Mouse (Mus musculus): Measurements from ENCODE around the gene Aebp1.
A peak's percentile ranks its signal among the peaks of the same experiment; 100 is the strongest.

The Aebp1 gene

DNA sequence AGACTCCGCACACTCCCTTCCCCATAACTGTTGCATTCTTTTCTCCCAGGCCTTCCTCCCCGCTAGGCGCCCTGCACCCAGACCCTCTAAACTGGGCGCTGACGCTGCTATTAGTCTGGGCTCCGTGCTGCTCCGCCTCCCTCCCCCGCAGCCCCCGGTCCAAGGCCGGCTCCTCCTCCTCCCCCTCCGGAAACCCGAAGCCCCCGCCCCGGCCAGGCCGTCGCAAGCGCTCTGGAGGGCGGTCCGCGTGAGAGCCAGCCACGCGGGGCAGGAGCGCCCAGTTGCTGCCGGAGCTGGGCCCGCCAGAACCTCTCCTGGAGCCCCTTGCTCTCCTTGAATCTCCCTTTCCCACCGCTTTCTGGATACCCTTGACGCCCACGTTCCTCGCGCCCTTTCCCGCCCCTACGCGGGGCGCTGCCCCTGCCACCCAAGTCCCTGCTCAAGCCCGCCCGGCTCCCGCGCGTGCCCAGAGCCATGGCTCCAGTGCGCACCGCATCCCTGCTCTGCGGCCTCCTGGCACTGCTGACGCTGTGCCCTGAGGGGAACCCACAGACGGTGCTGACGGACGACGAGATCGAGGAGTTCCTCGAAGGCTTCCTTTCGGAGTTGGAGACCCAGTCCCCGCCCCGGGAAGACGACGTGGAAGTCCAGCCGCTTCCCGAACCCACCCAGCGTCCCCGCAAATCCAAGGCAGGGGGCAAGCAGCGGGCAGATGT is at the start of gene Aebp1:
Aebp1 (plus strand) TSS at position 270 of the 716 bp plus-strand sequence.
- ATAC-seq (ENCODE audit: low TSS enrichment), result no peak

GRCm38 (mm10) chr11:5813381-5813780 is 48.4 kb upstream of the Aebp1 start:
- ATAC-seq (ENCODE audit: low TSS enrichment), result no peak

GRCm38 (mm10) chr11:5819223-5819622 is 42.5 kb upstream of the Aebp1 start:
- ATAC-seq (ENCODE audit: low TSS enrichment), result no peak

- no peak for ATAC-seq (ENCODE audit: low TSS enrichment)
Measured at GRCm38 (mm10) chr11:5825432-5825831, 36.3 kb upstream of the Aebp1 start.

DNA sequence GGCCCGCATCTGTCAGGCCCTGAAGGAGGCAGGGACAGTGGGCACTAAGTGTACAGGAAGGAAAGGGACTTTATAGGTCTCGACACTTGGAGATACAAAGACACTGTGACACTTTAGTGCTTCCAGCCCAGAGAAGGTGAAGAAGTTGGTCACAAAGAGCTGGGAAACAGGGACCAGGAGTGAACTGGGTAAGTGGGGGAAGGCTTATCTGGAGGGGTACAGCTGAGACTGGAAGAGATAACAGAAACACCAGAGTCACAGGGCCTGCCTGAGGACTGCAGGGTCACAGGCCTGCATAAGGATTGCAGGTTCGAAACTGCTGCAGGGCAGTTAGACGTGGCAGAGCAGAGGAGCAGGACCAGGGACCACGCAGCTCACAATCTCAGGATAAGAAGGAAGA is 33.8 kb upstream of the Aebp1 start:
- no peak for ATAC-seq (ENCODE audit: low TSS enrichment)

DNA sequence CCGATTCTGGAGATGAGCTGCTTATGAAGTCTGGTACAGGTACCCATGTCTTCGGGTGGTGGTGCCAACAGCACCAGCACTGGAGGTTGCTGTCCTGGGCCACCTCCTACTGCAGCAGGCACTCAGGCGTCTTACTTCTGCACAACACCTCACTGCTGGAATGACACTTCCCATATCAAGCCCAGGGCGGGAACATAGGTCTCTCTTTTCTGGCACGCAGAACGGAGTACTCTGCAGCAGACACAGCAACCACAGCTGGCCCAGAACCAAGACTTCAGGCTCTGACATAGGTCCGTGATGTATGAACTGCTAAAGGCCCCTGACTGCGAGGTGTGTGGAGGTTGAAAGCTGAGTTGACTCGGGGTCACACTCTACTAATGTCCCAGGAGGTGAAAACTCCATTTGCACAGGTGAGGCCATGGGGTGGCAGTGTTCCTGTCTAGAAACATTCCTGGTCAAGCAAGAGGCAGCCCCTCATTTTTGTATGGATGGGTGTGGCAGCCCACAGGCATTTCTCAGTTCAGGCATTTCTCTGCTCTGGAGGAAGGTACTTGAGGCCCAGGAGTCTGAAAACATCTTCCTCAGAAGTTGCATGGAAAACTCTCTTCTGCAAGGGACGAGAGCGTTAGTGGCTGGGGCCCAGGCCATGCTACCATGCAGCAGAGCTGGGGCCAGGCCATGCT is 33.1 kb upstream of the Aebp1 start:
- ATAC-seq (ENCODE audit: low TSS enrichment), result no peak

DNA sequence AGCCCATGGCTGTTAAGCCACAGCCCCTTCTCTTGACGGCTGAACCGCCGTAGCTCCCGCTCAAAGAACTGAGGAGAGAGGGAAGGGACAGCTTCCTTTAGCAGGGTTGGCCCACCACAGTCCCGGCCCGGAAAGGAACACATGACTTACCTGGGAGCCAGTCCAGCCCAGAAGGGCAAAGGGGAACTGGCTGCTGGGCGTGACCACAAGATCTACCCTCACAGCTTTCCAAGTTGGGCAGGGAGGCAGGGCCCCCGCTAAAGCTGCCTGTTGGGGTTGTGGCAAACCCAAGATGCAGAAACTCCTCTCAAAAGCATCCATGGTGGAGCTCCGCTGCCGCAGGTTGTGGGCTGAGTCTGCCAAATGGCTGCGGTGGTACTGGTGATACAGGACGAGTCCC is 32.4 kb upstream of the Aebp1 start:
- no peak for ATAC-seq (ENCODE audit: low TSS enrichment)

DNA sequence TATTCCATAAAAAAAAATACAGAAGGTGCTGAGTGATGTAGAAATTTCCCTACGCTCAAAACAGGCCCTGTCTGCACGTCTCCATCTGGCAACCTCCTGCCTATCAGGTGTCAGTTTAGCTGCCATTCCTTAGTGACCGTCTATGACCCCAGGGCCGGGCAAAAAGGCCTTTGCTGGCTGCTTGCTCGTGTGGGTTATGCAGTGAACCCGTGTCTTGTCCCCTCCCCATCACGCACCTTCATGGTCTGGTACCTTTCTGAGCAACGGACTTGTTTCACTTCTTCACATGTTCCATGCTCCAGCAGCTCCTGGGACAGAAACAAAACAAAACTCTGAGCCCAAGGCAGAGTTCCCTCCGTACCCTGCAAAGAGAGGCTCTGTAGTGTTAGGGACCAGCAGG is 27.2 kb upstream of the Aebp1 start:
- ATAC-seq (ENCODE audit: low TSS enrichment), result no peak

- peak; percentile 38; the same call in 1 of the 2 replicates for ATAC-seq (ENCODE audit: low TSS enrichment)
Measured at GRCm38 (mm10) chr11:5835057-5835456, 26.7 kb upstream of the Aebp1 start.

GRCm38 (mm10) chr11:5836126-5836525 is 25.6 kb upstream of the Aebp1 start:
- ATAC-seq (ENCODE audit: low TSS enrichment), result no peak

DNA sequence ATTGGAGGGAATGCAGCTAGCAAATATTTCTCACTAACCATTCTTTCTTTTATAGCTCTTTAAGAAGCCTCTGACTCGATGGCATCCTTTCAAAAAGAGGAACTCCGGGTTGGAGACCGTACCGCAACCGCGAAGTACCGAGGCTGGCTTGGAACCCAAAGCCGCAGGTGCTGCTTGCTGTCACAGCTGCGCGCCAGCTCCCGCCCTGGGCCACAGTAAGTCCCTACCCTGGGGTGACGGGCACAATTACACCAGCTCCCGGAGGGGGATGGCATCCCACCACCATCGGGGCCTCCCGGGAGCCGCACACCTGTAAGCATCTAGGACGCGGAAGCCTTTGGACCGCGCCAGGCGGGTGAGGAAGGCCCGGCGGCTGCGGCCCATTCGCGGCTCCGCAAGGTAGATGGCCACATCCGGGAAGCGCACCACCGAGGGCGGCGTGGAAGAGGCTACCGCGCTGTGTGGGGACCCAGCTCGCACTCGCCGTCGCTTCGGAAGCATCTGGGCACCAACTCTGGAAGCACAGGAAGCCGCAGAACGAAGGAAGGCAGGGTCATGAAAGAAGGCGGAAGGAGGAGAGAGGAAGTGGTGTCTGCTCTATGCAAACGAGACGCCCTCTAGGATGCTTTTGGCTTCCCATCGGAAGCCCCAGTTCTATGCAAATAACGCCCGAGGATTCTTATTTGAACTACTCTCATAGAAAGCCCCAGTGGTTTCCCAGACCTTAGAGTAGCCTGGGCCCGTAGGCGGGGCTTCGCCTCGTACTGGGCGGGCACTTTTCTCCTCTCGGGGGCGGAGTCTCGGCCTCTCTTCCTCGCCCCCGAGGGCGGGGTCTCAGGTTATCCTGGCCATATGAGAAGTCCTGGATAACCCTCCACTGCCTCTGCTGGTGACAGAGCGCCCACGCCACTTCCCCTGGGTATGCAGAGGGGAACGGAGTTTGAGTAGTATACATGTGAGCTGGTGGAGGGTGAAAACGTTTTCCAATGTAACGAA is 24.2 kb upstream of the Aebp1 start, which contains the start of gene Polm:
Polm (minus strand) TSS at position 766 of the 996 bp plus-strand sequence.
- peak; percentile 82 for ATAC-seq (ENCODE audit: low TSS enrichment)

GRCm38 (mm10) chr11:5840346-5840745 is 21.4 kb upstream of the Aebp1 start:
- no peak for ATAC-seq (ENCODE audit: low TSS enrichment)

DNA sequence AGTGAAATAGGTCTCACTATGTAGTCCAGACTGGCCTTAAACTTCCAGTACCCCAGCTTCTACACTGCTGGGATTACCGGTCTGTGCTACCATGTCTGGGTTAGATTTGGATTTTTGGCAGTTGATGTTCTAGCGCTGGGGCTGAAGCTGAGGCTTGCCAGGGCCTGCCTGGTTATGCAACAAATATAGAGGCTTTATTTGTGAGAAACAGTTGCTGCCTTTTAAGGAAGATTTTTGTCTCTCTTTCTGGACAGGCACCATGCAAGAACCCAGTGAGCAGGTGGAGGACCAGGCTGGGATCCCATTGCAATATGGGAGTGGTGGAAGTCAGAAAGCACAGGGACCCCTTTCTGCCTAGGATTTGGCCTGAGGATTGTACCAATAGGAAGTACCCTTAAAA is 20.0 kb upstream of the Aebp1 start:
- no peak for ATAC-seq (ENCODE audit: low TSS enrichment)

GRCm38 (mm10) chr11:5843131-5843530 is 18.6 kb upstream of the Aebp1 start:
- ATAC-seq (ENCODE audit: low TSS enrichment), result no peak

DNA sequence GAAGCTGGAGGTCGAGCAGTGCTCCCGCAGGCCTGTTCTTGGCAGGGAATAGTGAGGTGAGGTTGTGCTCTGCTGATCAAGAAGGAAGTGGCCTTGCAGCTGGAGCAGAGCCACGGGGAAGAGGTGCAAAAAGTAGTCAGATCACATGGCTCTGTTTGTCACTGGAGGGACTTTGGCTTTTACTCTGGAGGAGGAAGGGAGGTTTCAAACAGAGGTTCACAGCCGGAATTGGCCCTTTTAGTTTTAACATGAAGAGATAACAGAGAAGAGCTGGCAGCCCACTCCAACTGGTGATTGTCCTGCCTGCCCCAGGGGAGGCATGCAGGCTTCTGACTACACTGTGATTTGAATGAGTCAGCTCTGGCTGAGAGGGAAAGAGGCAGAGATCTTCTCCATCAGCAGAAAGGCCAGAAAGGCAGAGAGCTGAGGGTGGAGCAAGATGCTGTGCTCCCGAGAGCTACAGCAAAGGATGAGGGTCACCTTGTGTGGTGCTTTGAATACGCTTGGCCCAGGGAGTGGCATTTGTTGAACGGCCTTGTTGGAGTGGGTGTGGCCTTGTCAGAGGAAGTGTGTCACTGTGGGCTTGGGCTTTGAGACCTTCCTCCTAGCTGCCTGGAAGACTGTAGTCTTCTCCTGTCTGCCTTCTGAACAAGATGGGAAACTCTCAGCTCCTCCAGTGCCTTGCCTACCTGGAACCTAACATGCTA is 15.0 kb upstream of the Aebp1 start:
- ATAC-seq (ENCODE audit: low TSS enrichment), result no peak

GRCm38 (mm10) chr11:5848741-5849140 is 13.0 kb upstream of the Aebp1 start:
- peak; percentile 89 for ATAC-seq (ENCODE audit: low TSS enrichment)

DNA sequence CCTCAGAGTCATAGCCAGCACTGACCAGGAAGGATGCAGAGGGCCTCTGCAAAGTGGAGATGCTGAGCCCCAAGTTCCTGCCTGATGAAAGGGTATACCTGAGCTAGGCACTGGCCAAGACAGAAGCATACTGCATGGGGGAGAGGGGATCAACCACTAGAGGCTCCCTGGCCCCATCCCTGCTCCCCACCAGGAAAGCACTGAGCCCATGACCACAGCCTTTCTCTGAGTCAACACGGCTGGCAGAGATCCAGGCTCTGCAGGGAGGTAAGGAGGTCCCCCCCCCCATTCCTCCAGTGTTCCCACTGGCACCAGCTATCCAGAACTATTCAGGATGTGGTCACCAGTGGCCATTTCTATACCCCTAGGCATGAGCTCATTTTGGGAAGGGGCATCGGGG is 12.4 kb upstream of the Aebp1 start:
- ATAC-seq (ENCODE audit: low TSS enrichment), result no peak

GRCm38 (mm10) chr11:5850452-5850851 is 11.3 kb upstream of the Aebp1 start:
- ATAC-seq (ENCODE audit: low TSS enrichment), result no peak

DNA sequence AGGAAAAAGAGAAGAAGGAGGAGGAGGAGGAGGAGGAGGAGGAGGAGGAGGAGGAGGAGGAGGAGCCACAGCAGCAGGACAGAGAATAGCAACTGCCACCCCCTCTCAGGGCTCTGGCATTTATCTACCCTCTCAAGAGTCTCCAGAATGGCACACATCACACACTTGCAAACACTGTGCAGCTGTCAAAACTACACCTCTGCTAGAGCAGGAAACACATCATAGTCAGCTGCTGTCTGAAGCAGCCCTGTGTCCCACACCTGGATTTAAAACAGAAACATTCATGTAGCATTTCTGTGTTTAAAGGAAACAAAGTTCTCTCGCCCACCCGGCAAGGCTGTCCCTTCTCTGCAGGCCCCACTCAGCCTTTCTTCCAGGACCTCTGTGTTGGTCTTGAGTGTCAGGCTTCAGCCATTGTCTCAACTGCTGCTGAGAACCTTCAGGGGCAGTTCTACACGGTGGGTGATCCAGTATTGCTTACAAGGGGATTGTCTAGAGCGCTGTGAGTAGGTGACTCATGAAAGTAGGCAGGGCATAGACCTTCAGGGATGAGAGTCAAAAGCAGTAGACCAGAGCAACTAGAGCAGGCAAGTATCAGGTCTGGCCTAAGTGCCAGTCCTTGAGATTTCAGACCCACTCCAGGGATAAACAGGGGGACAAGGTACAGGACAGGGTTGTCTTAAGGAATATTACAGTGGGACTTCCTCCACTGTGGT is 10.6 kb upstream of the Aebp1 start:
- no peak for ATAC-seq (ENCODE audit: low TSS enrichment)

DNA sequence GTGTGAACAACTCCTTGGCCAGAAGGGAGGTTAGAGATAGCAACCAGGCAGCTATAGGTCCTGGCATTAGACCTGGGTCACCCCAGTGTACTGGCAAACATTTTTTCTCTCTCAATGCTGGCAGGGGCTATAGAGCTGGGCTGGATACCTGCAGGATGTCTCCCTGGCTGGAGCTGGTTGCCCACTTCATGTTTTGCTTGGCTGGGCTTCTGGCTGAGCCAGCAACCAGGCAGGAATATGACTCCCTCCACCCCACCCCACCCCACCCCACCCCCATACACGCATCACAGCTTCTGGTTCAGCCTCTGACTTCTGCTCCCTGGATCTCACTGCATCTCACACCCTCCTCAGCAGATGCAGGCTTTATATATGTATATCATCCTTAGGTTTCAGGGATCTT is 9.4 kb upstream of the Aebp1 start:
- no peak for ATAC-seq (ENCODE audit: low TSS enrichment)

GRCm38 (mm10) chr11:5855481-5855880 is 6.3 kb upstream of the Aebp1 start:
- no peak for ATAC-seq (ENCODE audit: low TSS enrichment)
